Mouse (Mus musculus): ENCODE measurements around the gene Chrm2.

- TF ChIP-seq CTCF (IDR thresholded peaks at IDR 0.05; ENCODE audit: borderline replicate concordance, extremely low read depth, insufficient read depth, insufficient read length) = no peak
- TF ChIP-seq POLR2A (IDR thresholded peaks at IDR 0.05; ENCODE audit: borderline replicate concordance, extremely low read depth, insufficient read depth, insufficient read length, poor library complexity, severe bottlenecking) = no peak
These were observed 76.1 kb downstream of the Chrm2 start for GRCm38 (mm10) chr6:36464008-36464407.

Measured in brain, embryonic 14.5 days (tissue).